Mouse (Mus musculus) neural tube, embryonic 13.5 days (tissue): ENCODE data around the gene Prkce. TPM values are rescaled to one million over a fixed set of nuclear protein-coding genes. Genes with fewer than 3 reads are reported as not detected.

Experiments
- ATAC-seq: fragments of 200-750 bp; cut with Nextera tagmentation; 2 replicates; pipeline ENCODE4 v1.8.0; 2017; ENCODE audit warnings: low read depth, mild to moderate bottlenecking, moderate TSS enrichment, moderate library complexity
- H3K27ac ChIP-seq: fragments of 300-500 bp; sonication (generic); replicated peaks from 2 replicates; pipeline ENCODE4 v1.5.1; 2015; ENCODE audit warnings: moderate library complexity, mild to moderate bottlenecking, inconsistent platforms
- H3K27me3 ChIP-seq: fragments of 300-500 bp; sonication (generic); 2 replicates; pipeline ENCODE4 v1.6.1; 2015; ENCODE audit warnings: mild to moderate bottlenecking, inconsistent platforms
- H3K36me3 ChIP-seq: fragments of 300-500 bp; sonication (generic); 2 replicates; pipeline ENCODE4 v1.6.1; 2015; ENCODE audit warnings: mild to moderate bottlenecking, inconsistent platforms
- H3K4me1 ChIP-seq: fragments of 300-500 bp; sonication (generic); replicated peaks from 2 replicates; pipeline ENCODE4 v1.6.1; 2015; ENCODE audit warnings: inconsistent platforms
- H3K4me2 ChIP-seq: fragments of 300-500 bp; sonication (generic); 2 replicates; pipeline ENCODE4 v1.6.1; 2015; ENCODE audit warnings: inconsistent platforms, mild to moderate bottlenecking, moderate library complexity
- H3K4me3 ChIP-seq: fragments of 300-500 bp; sonication (generic); 2 replicates; pipeline ENCODE4 v1.5.1; 2015; ENCODE audit warnings: mild to moderate bottlenecking, inconsistent platforms
- H3K9ac ChIP-seq: fragments of 300-500 bp; sonication (generic); 2 replicates; pipeline ENCODE4 v1.6.1; 2015; ENCODE audit warnings: moderate library complexity, mild to moderate bottlenecking, inconsistent platforms
- H3K9me3 ChIP-seq: fragments of 300-500 bp; sonication (generic); 2 replicates; pipeline ENCODE4 v1.6.1; 2016; ENCODE audit warnings: inconsistent platforms
- WGBS: fragments of 180-500 bp; shearing (Covaris S2); methylation state at CpG from one replicate; pipeline ENCODE4 v1.1.7; 2015; 5-methylcytosine and 5-hydroxymethylcytosine counted together
- polyA plus RNA-seq: library from polyadenylated mRNA; unstranded; fragments of >200 nt; fragmentation: Nextera tagmentation; extraction: Ambion mirVana; gene quantifications from 2 replicates; pipeline ENCODE4 v1.2.1, GENCODE M21; 2015

Prkce gene
- polyA plus RNA-seq, 1 experiment from 2014 or later: 27.7 TPM

- H3K4me3 ChIP-seq: no peak overlapping the region
- ATAC-seq: no peak
- 90% methylated on average over 3 of the region's 3 CpGs for WGBS
- H3K36me3 ChIP-seq: no peaks in the 10 kb centered on the region
- H3K27ac ChIP-seq: no peak overlapping the region
- no peaks in the 10 kb centered on the region for H3K9me3 ChIP-seq
- no peaks in the 10 kb centered on the region for H3K27me3 ChIP-seq
- no peak overlapping the region for H3K4me2 ChIP-seq
- no peak overlapping the region for H3K9ac ChIP-seq
- H3K4me1 ChIP-seq: peaks cover 41% of the 10 kb centered on the region
These were observed 187.3 kb downstream of the Prkce start for GRCm38 (mm10) chr17:86354896-86355295.

GRCm38 (mm10) chr17:86355318-86355717 is 187.7 kb downstream of the Prkce start:
- Histone ChIP-seq H3K27me3 (no peaks in the 10 kb centered on the region), H3K9me3 (no peaks in the 10 kb centered on the region), H3K4me2 (no peak overlapping the region), H3K4me1 (peaks cover 38% of the 10 kb centered on the region), H3K36me3 (no peaks in the 10 kb centered on the region), H3K9ac (no peak overlapping the region), H3K27ac (no peak overlapping the region), H3K4me3 (no peak overlapping the region)
- WGBS: 85% methylated on average over 2 of the region's 2 CpGs
- no peak for ATAC-seq

GRCm38 (mm10) chr17:86355772-86356451 is 188.3 kb downstream of the Prkce start:
- 53% methylated on average over 7 of the region's 7 CpGs for WGBS
- ATAC-seq: 0 out of 2 replicates have a peak, but pooled peaks have one; percentile 23
- no peaks in the 10 kb centered on the region for H3K36me3 ChIP-seq
- peak overlapping the region; percentile 42 for H3K27ac ChIP-seq
- no peaks in the 10 kb centered on the region for H3K9me3 ChIP-seq
- H3K4me3 ChIP-seq: no peak overlapping the region
- no peak overlapping the region for H3K4me2 ChIP-seq
- H3K9ac ChIP-seq: no peak overlapping the region
- no peaks in the 10 kb centered on the region for H3K27me3 ChIP-seq
- peaks cover 32% of the 10 kb centered on the region for H3K4me1 ChIP-seq

GRCm38 (mm10) chr17:86358388-86358787 is 190.8 kb downstream of the Prkce start:
- no peak for ATAC-seq
- 55% methylated on average over 5 of the region's 5 CpGs for WGBS
- H3K36me3 ChIP-seq: no peaks in the 10 kb centered on the region
- H3K9me3 ChIP-seq: no peaks in the 10 kb centered on the region
- no peak overlapping the region for H3K27ac ChIP-seq
- no peak overlapping the region for H3K9ac ChIP-seq
- H3K4me2 ChIP-seq: no peak overlapping the region
- H3K4me1 ChIP-seq: peaks cover 26% of the 10 kb centered on the region
- no peak overlapping the region for H3K4me3 ChIP-seq
- no peaks in the 10 kb centered on the region for H3K27me3 ChIP-seq

- H3K9ac ChIP-seq: no peak overlapping the region
- ATAC-seq: no peak
- no peak overlapping the region for H3K27ac ChIP-seq
- no peak overlapping the region for H3K4me3 ChIP-seq
- no peaks in the 10 kb centered on the region for H3K9me3 ChIP-seq
- 71% methylated on average over 4 of the region's 4 CpGs for WGBS
- peaks cover 29% of the 10 kb centered on the region for H3K4me1 ChIP-seq
- no peaks in the 10 kb centered on the region for H3K36me3 ChIP-seq
- no peaks in the 10 kb centered on the region for H3K27me3 ChIP-seq
- H3K4me2 ChIP-seq: no peak overlapping the region
These were observed 191.3 kb downstream of the Prkce start for GRCm38 (mm10) chr17:86358847-86359246.

- Histone ChIP-seq H3K4me2 (no peak overlapping the region), H3K9ac (no peak overlapping the region), H3K4me3 (no peak overlapping the region), H3K4me1 (peaks cover 38% of the 10 kb centered on the region), H3K27me3 (no peaks in the 10 kb centered on the region), H3K9me3 (no peaks in the 10 kb centered on the region), H3K36me3 (no peaks in the 10 kb centered on the region), H3K27ac (no peak overlapping the region)
- 97% methylated on average over 3 of the region's 3 CpGs for WGBS
- no peak for ATAC-seq
These were observed 193.3 kb downstream of the Prkce start for GRCm38 (mm10) chr17:86360849-86361248.

GRCm38 (mm10) chr17:86363356-86363755 is 195.8 kb downstream of the Prkce start:
- WGBS: 68% methylated on average over 5 of the region's 5 CpGs

GRCm38 (mm10) chr17:86364349-86365075 is 196.9 kb downstream of the Prkce start:
- 67% methylated on average over 16 of the region's 16 CpGs for WGBS
- peaks cover 27% of the 10 kb centered on the region for H3K4me1 ChIP-seq
- ATAC-seq: no peak
- H3K4me3 ChIP-seq: no peak overlapping the region
- 0 out of 2 replicates have a peak overlapping the region, but pooled peaks have one; percentile 49 for H3K27ac ChIP-seq
- no peaks in the 10 kb centered on the region for H3K27me3 ChIP-seq
- no peak overlapping the region for H3K9ac ChIP-seq
- H3K36me3 ChIP-seq: no peaks in the 10 kb centered on the region
- no peaks in the 10 kb centered on the region for H3K9me3 ChIP-seq
- no peak overlapping the region for H3K4me2 ChIP-seq

More at GRCm38 (mm10) chr17:86363356-86363755, 195.8 kb downstream of the Prkce start:
- Histone ChIP-seq H3K27ac (no peak overlapping the region), H3K4me2 (no peak overlapping the region), H3K27me3 (no peaks in the 10 kb centered on the region), H3K9me3 (no peaks in the 10 kb centered on the region), H3K9ac (no peak overlapping the region), H3K36me3 (no peaks in the 10 kb centered on the region), H3K4me3 (no peak overlapping the region), H3K4me1 (peaks cover 33% of the 10 kb centered on the region)
- ATAC-seq: no peak

GRCm38 (mm10) chr17:86366919-86367318 is 199.3 kb downstream of the Prkce start:
- ATAC-seq: no peak
- H3K27ac ChIP-seq: no peak overlapping the region

GRCm38 (mm10) chr17:86367676-86368075 is 200.1 kb downstream of the Prkce start:
- H3K4me3 ChIP-seq: no peak overlapping the region
- H3K9me3 ChIP-seq: no peaks in the 10 kb centered on the region
- no peak overlapping the region for H3K9ac ChIP-seq
- no peak overlapping the region for H3K4me2 ChIP-seq
- H3K27ac ChIP-seq: peak overlapping the region; percentile 52
- no peaks in the 10 kb centered on the region for H3K36me3 ChIP-seq
- 49% methylated on average over 7 of the region's 7 CpGs for WGBS
- H3K4me1 ChIP-seq: peaks cover 51% of the 10 kb centered on the region
- no peaks in the 10 kb centered on the region for H3K27me3 ChIP-seq
- ATAC-seq: no peak

More at GRCm38 (mm10) chr17:86366919-86367318, 199.3 kb downstream of the Prkce start:
- Histone ChIP-seq H3K9me3 (no peaks in the 10 kb centered on the region), H3K27me3 (no peaks in the 10 kb centered on the region), H3K4me2 (no peak overlapping the region), H3K4me1 (peaks cover 50% of the 10 kb centered on the region), H3K36me3 (no peaks in the 10 kb centered on the region), H3K4me3 (no peak overlapping the region), H3K9ac (no peak overlapping the region)
- WGBS: 70% methylated on average over 10 of the region's 10 CpGs

- Histone ChIP-seq H3K9me3 (no peaks in the 10 kb centered on the region), H3K27ac (0 out of 2 replicates have a peak overlapping the region, but pooled peaks have one; percentile 56)
- 81% methylated on average over 8 of the region's 8 CpGs for WGBS
These were observed 202.6 kb downstream of the Prkce start for GRCm38 (mm10) chr17:86370106-86370742.

GRCm38 (mm10) chr17:86371101-86371561 is 203.5 kb downstream of the Prkce start:
- H3K36me3 ChIP-seq: no peaks in the 10 kb centered on the region
- H3K27ac ChIP-seq: peak overlapping the region; percentile 56
- 55% methylated on average over 4 of the region's 4 CpGs for WGBS
- no peak overlapping the region for H3K9ac ChIP-seq
- no peaks in the 10 kb centered on the region for H3K27me3 ChIP-seq
- no peak overlapping the region for H3K4me3 ChIP-seq
- no peak overlapping the region for H3K4me2 ChIP-seq
- no peaks in the 10 kb centered on the region for H3K9me3 ChIP-seq
- H3K4me1 ChIP-seq: peaks cover 32% of the 10 kb centered on the region
- ATAC-seq: no peak

More at GRCm38 (mm10) chr17:86370106-86370742, 202.6 kb downstream of the Prkce start:
- Histone ChIP-seq H3K27me3 (no peaks in the 10 kb centered on the region), H3K9ac (no peak overlapping the region), H3K36me3 (no peaks in the 10 kb centered on the region), H3K4me1 (peaks cover 32% of the 10 kb centered on the region), H3K4me2 (no peak overlapping the region), H3K4me3 (no peak overlapping the region)
- no peak for ATAC-seq
